Mouse (Mus musculus): ENCODE measurements around the gene Ss18l1.

DNA sequence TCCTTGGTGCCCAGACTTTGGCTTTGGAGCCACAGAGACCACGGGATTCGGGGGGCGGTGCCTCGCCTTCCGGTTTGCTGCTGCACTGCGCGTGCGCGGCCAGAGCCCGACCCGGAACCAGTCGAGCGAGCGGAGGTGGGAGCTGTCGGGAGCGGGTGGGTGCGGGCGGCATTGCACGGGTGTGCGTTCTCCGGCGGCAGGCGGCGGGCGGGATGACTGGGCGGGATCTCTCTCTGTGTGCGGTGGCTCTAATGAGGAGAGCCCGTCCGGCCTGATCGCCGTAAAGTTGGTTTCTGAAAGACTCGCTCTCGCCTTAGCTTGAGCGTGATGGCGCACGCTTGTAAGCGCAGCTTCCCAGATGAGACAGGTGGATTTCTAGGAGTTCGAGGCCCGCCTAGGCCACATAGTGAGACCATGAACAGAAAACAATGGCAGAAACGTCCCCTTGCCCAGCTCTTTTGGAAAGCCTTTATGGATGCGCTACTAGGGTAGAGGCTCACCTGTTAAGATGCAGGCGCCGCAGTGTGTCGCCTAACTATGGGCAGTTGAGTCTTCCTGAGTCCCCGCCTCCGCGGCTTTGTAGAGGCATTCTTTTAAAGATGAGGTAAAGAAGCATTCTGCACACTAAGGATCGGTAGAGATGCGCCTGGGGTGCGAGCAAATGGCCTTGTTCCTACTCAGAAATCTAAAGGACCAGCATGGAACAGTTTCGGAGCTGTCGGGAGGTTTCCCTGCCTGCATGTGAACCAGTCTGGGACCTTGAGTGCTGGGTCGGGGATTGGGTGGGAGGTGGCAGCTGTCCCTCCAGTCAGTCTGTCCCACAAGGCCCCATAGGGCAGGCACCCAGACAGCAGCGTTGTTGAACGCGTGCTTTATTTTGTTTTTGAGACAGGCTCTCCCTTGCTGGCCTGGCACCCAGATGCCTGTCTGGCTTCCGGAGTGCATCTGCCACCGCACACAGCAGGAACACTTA is 28.5 kb downstream of the Ss18l1 start, which contains the start of gene Mtg2:
- TF ChIP-seq ZNF384 (IDR thresholded peaks at IDR 0.05; ENCODE audit: low read depth, low read length) (no peak), USF1 (IDR thresholded peaks at IDR 0.05; ENCODE audit: low read depth, low read length) (no peak; the same call in 1 of the 2 replicates), MAX (IDR thresholded peaks at IDR 0.05; ENCODE audit: low read length) (peak; percentile 76), ETS1 (conservative IDR thresholded peaks at IDR 0.05; ENCODE audit: low read depth, low read length) (no peak), E2F4 (IDR thresholded peaks at IDR 0.05; ENCODE audit: insufficient replicate concordance, low read depth, low read length) (no peak), ZKSCAN1 (IDR thresholded peaks at IDR 0.05; ENCODE audit: borderline replicate concordance, low read depth, low read length) (no peak)
